Mouse (Mus musculus) ES-E14 (cell line): ENCODE measurements around the gene Mdh1b. TPM values are rescaled to one million over a fixed set of nuclear protein-coding genes. Genes with fewer than 3 reads are reported as not detected.

Experiments used
- DNase-seq: peaks from one replicate; pipeline ENCODE4 v3.0.0-alpha.2; 2013; ENCODE audit warnings: low read depth, low spot score
- H3K27ac ChIP-seq: 2 replicates; pipeline ENCODE4 v1.5.1; 2012; ENCODE audit warnings: low read depth, mild to moderate bottlenecking, low read length, moderate library complexity, mixed read lengths; ENCODE audit not compliant: poor library complexity, insufficient read depth, severe bottlenecking
- H3K36me3 ChIP-seq: 2 replicates; pipeline ENCODE4 v1.6.1; 2012; ENCODE audit warnings: mild to moderate bottlenecking, low read length, moderate library complexity, mixed read lengths; ENCODE audit not compliant: control insufficient read depth, poor library complexity, insufficient read depth, severe bottlenecking
- H3K4me1 ChIP-seq, 2 experiments: fragments of 150-350 bp in 1 of 2; sonication (generic) in 1 of 2; 2 replicates each; pipeline ENCODE4 v1.6.1; 2012; ENCODE audit warnings: low read length in 2 of 2, mild to moderate bottlenecking in 1 of 2, mixed read lengths in 1 of 2; ENCODE audit not compliant: control insufficient read depth in 2 of 2, insufficient read depth in 2 of 2, poor library complexity in 1 of 2
- H3K4me3 ChIP-seq, 2 experiments: fragments of 150-350 bp in 1 of 2; sonication (generic) in 1 of 2; 2 replicates each; pipeline ENCODE4 v1.5.1; 2012; ENCODE audit warnings: low read length in 2 of 2, low read depth in 1 of 2, mild to moderate bottlenecking in 1 of 2, mixed read lengths in 1 of 2; ENCODE audit not compliant: insufficient read depth in 1 of 2, poor library complexity in 1 of 2, severe bottlenecking in 1 of 2
- H3K9ac ChIP-seq: 2 replicates; pipeline ENCODE4 v1.6.1; 2012; ENCODE audit warnings: low read depth, mild to moderate bottlenecking, low read length, mixed read lengths; ENCODE audit not compliant: poor library complexity, insufficient read depth, severe bottlenecking
- H3K9me3 ChIP-seq: fragments of 150-350 bp; sonication (generic); 2 replicates; pipeline ENCODE4 v1.6.1; 2012; ENCODE audit warnings: low read depth, mild to moderate bottlenecking, low read length; ENCODE audit not compliant: control insufficient read depth, insufficient read depth
- CHD2 ChIP-seq: IDR thresholded peaks from 2 replicates; pipeline ENCODE4 v1.6.1; 2014; ENCODE audit warnings: mild to moderate bottlenecking, low read depth, low read length, inconsistent platforms
- HCFC1 ChIP-seq: IDR thresholded peaks from 2 replicates; pipeline ENCODE4 v1.6.1; 2012; ENCODE audit warnings: low read length, inconsistent platforms, borderline replicate concordance; ENCODE audit not compliant: insufficient read depth
- MAFK ChIP-seq: IDR thresholded peaks from 2 replicates; pipeline ENCODE4 v1.6.1; 2014; ENCODE audit warnings: mild to moderate bottlenecking, low read depth, low read length, inconsistent platforms; ENCODE audit not compliant: insufficient read depth
- ZC3H11A ChIP-seq: IDR thresholded peaks from 2 replicates; pipeline ENCODE4 v1.6.1; 2012; ENCODE audit warnings: low read depth, mild to moderate bottlenecking, inconsistent platforms, low read length, borderline replicate concordance
- ZNF384 ChIP-seq: IDR thresholded peaks from 2 replicates; pipeline ENCODE4 v1.6.1; 2012; ENCODE audit warnings: low read depth, low read length, inconsistent platforms
- in situ Hi-C, 2 experiments: fragments of 600-800 bp; cut with MboI; formaldehyde crosslinking; loops; one replicate each; pipeline ENCODE4 v1.15.1; 2025; ENCODE audit warnings: low sequenced_read_pairs in 2 of 2, inconsistent platforms in 1 of 2; ENCODE audit not compliant: unreplicated experiment in 2 of 2
- total RNA-seq: library from RNA; depleted of rRNA; stranded (reverse); fragments of 300-350 nt; gene quantifications from 2 replicates; pipeline ENCODE4 v1.2.3, GENCODE M21; 2012

Gene Mdh1b
- total RNA-seq, 1 experiment, result 0.13 TPM

- TF ChIP-seq HCFC1, result no peak
- TF ChIP-seq ZNF384, result no peak
- TF ChIP-seq CHD2, result no peak
- no peak for TF ChIP-seq MAFK
- no peak for TF ChIP-seq ZC3H11A
- no peak overlapping the region for H3K4me3 ChIP-seq
- H3K36me3 ChIP-seq, result no peaks in the 10 kb centered on the region
- H3K9ac ChIP-seq, result no peak overlapping the region
- H3K9me3 ChIP-seq, result no peaks in the 10 kb centered on the region
- no peaks in the 10 kb centered on the region for H3K4me1 ChIP-seq
- in situ Hi-C loops, result loop anchor here in 1 of 2 experiments (10.0 kb wide), 1 partner anchor 677 kb away; no protein-coding TSS in a partner anchor
- no peak overlapping the region for H3K27ac ChIP-seq
- no peak for DNase-seq
Measured at GRCm38 (mm10) chr1:63768112-63768511, 38.0 kb upstream of the Mdh1b start.

GRCm38 (mm10) chr1:63764395-63764794 is 34.3 kb upstream of the Mdh1b start:
- Histone ChIP-seq H3K4me3 (no peak overlapping the region), H3K9me3 (no peaks in the 10 kb centered on the region), H3K27ac (no peak overlapping the region), H3K9ac (no peak overlapping the region), H3K36me3 (no peaks in the 10 kb centered on the region), H3K4me1 (no peaks in the 10 kb centered on the region)
- no peak for DNase-seq
- TF ChIP-seq MAFK (no peak), CHD2 (no peak), ZC3H11A (no peak), ZNF384 (no peak), HCFC1 (no peak)
- in situ Hi-C loops, result loop anchor here in 1 of 2 experiments (10.0 kb wide), 1 partner anchor 680 kb away; no protein-coding TSS in a partner anchor

- no peak overlapping the region for H3K9ac ChIP-seq
- TF ChIP-seq ZNF384 (no peak), HCFC1 (no peak), ZC3H11A (no peak), MAFK (no peak), CHD2 (no peak)
- H3K36me3 ChIP-seq, result no peaks in the 10 kb centered on the region
- H3K9me3 ChIP-seq, result no peaks in the 10 kb centered on the region
- DNase-seq, result no peak
- H3K27ac ChIP-seq, result no peak overlapping the region
- in situ Hi-C loops, result loop anchor here in 1 of 2 experiments (10.0 kb wide), 1 partner anchor 681 kb away; no protein-coding TSS in a partner anchor
- H3K4me3 ChIP-seq, result no peak overlapping the region
- H3K4me1 ChIP-seq, result no peaks in the 10 kb centered on the region
Measured at GRCm38 (mm10) chr1:63763881-63764386, 33.8 kb upstream of the Mdh1b start.

GRCm38 (mm10) chr1:63763212-63763694 is 33.1 kb upstream of the Mdh1b start:
- in situ Hi-C loops, result loop anchor here in 1 of 2 experiments (10.0 kb wide), 1 partner anchor 682 kb away; no protein-coding TSS in a partner anchor
- no peaks in the 10 kb centered on the region for H3K36me3 ChIP-seq
- TF ChIP-seq ZC3H11A (0 out of 2 replicates have a peak, but pooled peaks have one; percentile 13), MAFK (no peak)
- no peak overlapping the region for H3K27ac ChIP-seq
- H3K9me3 ChIP-seq, result no peaks in the 10 kb centered on the region
- no peak for DNase-seq
- no peak overlapping the region for H3K4me3 ChIP-seq
- H3K9ac ChIP-seq, result no peak overlapping the region
- H3K4me1 ChIP-seq, result no peaks in the 10 kb centered on the region

- Histone ChIP-seq H3K27ac (no peak overlapping the region), H3K9me3 (no peaks in the 10 kb centered on the region), H3K36me3 (peaks cover 5% of the 10 kb centered on the region), H3K4me3 (no peak overlapping the region), H3K4me1 (peaks cover 0 to 4% of the 10 kb centered on the region in 2 experiments; a peak in 1 of 4 replicates), H3K9ac (no peak overlapping the region)
- TF ChIP-seq ZNF384, result no peak
- TF ChIP-seq CHD2, result no peak
- no peak for TF ChIP-seq ZC3H11A
- no peak for TF ChIP-seq HCFC1
- peak; percentile 71 for TF ChIP-seq MAFK
- in situ Hi-C loops, result no loop called here
- no peak for DNase-seq
Measured at GRCm38 (mm10) chr1:63756005-63756404, 25.9 kb upstream of the Mdh1b start.
